Mouse (Mus musculus) lung, adult 2 months (tissue): ENCODE results near the gene Cphx1.
"Not testable (repeated sequence)": the region's sequence is repeated elsewhere in the genome, so short reads cannot be mapped to it uniquely, and the experiment has no call there.

Source experiments
- CTCF ChIP-seq: fragments of 200-500 bp; IDR thresholded peaks from 2 replicates; pipeline ENCODE4 v1.5.1; 2011; ENCODE audit warnings: mild to moderate bottlenecking, low read length, control low read depth; ENCODE audit not compliant: insufficient read depth
- POLR2A ChIP-seq: fragments of 200-500 bp; IDR thresholded peaks from 2 replicates; pipeline ENCODE4 v1.6.1; 2011; ENCODE audit warnings: low read depth, mild to moderate bottlenecking, control low read depth, low read length, borderline replicate concordance; ENCODE audit errors: extremely low read depth

DNA sequence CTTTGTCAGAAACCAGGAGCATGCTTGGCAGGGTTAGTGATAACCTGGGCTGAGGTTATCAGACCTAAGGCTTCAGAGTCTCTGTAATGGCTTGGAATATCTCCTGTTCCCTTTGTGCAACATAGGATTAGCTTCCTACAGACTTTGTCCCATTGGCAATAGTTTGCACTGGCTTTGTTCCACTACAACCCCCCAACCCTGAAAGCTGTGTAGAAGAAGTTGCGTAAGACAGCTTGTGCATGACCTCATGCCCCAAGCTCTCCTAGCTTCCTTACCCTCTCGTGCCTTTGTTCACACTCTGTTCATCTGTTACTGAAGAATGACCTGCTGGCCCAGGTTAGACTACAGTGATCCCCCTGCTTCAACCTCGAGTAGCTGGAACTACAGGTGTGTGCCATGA, 19.8 kb downstream of the Cphx1 start:
- not testable (repeated sequence) for TF ChIP-seq CTCF, POLR2A
